Mouse (Mus musculus) ES-Bruce4 (cell line): ENCODE results near the gene Srek1. TPM values are rescaled to one million over a fixed set of nuclear protein-coding genes. Genes with fewer than 3 reads are reported as not detected.

ENCODE experiments used
- H3K27ac ChIP-seq: 2 replicates; pipeline ENCODE4 v1.5.1; 2012; ENCODE audit warnings: low read length, inconsistent platforms; ENCODE audit not compliant: insufficient read depth
- H3K27me3 ChIP-seq: 2 replicates; pipeline ENCODE4 v1.6.1; 2012; ENCODE audit warnings: mild to moderate bottlenecking, low read length, inconsistent platforms; ENCODE audit not compliant: control insufficient read depth, poor library complexity, insufficient read depth, severe bottlenecking
- H3K36me3 ChIP-seq: 2 replicates; pipeline ENCODE4 v1.6.1; 2012; ENCODE audit warnings: inconsistent platforms, mild to moderate bottlenecking, low read length, moderate library complexity; ENCODE audit not compliant: control insufficient read depth, poor library complexity, insufficient read depth, severe bottlenecking
- H3K4me1 ChIP-seq: one replicate; pipeline ENCODE4 v1.8.1; 2011; ENCODE audit warnings: low read length; ENCODE audit not compliant: control insufficient read depth, insufficient read depth
- H3K4me3 ChIP-seq: 2 replicates; pipeline ENCODE4 v1.5.1; 2011; ENCODE audit warnings: low read depth, mild to moderate bottlenecking, low read length
- H3K9ac ChIP-seq: 2 replicates; pipeline ENCODE4 v1.6.1; 2012; ENCODE audit warnings: low read depth, mild to moderate bottlenecking, inconsistent platforms; ENCODE audit not compliant: poor library complexity, severe bottlenecking
- H3K9me3 ChIP-seq: replicated peaks from 2 replicates; pipeline ENCODE4 v1.6.1; 2012; ENCODE audit warnings: mild to moderate bottlenecking, low read length, inconsistent platforms; ENCODE audit not compliant: control insufficient read depth, poor library complexity, insufficient read depth, severe bottlenecking
- CTCF ChIP-seq: IDR thresholded peaks from one replicate; pipeline ENCODE4 v1.8.1; 2011; ENCODE audit warnings: low read depth, low read length
- EP300 ChIP-seq: IDR thresholded peaks from 2 replicates; pipeline ENCODE4 v1.6.1; 2011; ENCODE audit warnings: low read depth, low read length; ENCODE audit not compliant: insufficient read depth
- POLR2A ChIP-seq: IDR thresholded peaks from one replicate; pipeline ENCODE4 v1.8.1; 2011; ENCODE audit warnings: low read length; ENCODE audit not compliant: insufficient read depth
- polyA plus RNA-seq: library from polyadenylated mRNA; stranded (reverse); fragments of >200 nt; gene quantifications from 2 replicates; pipeline ENCODE4 v1.2.4, GENCODE M21; 2011; ENCODE audit warnings: low read depth; ENCODE audit not compliant: missing spikeins, insufficient read depth, insufficient read length

Srek1 gene
- polyA plus RNA-seq, 1 experiment, result 122 TPM

- Histone ChIP-seq H3K4me3 (no peak overlapping the region), H3K27me3 (no peaks in the 10 kb centered on the region), H3K27ac (no peak overlapping the region), H3K9me3 (no peaks in the 10 kb centered on the region), H3K4me1 (no peaks in the 10 kb centered on the region), H3K9ac (no peak overlapping the region), H3K36me3 (peaks cover 34% of the 10 kb centered on the region)
- TF ChIP-seq CTCF (no peak), EP300 (no peak), POLR2A (no peak)
Measured at GRCm38 (mm10) chr13:103751421-103751820, 23.0 kb downstream of the Srek1 start.

- no peaks in the 10 kb centered on the region for H3K4me1 ChIP-seq
- H3K9me3 ChIP-seq, result 0 out of 2 replicates have a peak, but pooled peaks cover 3% of the 10 kb centered on the region
- H3K27me3 ChIP-seq, result no peaks in the 10 kb centered on the region
- no peak overlapping the region for H3K4me3 ChIP-seq
- no peak overlapping the region for H3K27ac ChIP-seq
- H3K9ac ChIP-seq, result no peak overlapping the region
- TF ChIP-seq CTCF, result no peak
- no peak for TF ChIP-seq POLR2A
- no peak for TF ChIP-seq EP300
- H3K36me3 ChIP-seq, result peaks cover 34% of the 10 kb centered on the region
Measured at GRCm38 (mm10) chr13:103745688-103746087, 28.7 kb downstream of the Srek1 start.

GRCm38 (mm10) chr13:103745160-103745559 is 29.2 kb downstream of the Srek1 start:
- TF ChIP-seq CTCF (no peak), EP300 (no peak), POLR2A (no peak)
- no peak overlapping the region for H3K27ac ChIP-seq
- H3K27me3 ChIP-seq, result no peaks in the 10 kb centered on the region
- H3K9ac ChIP-seq, result no peak overlapping the region
- H3K4me1 ChIP-seq, result no peaks in the 10 kb centered on the region
- H3K36me3 ChIP-seq, result peaks cover 31% of the 10 kb centered on the region
- H3K4me3 ChIP-seq, result no peak overlapping the region
- 0 out of 2 replicates have a peak, but pooled peaks cover 3% of the 10 kb centered on the region for H3K9me3 ChIP-seq

GRCm38 (mm10) chr13:103735330-103736007 is 38.9 kb downstream of the Srek1 start:
- no peaks in the 10 kb centered on the region for H3K27me3 ChIP-seq
- TF ChIP-seq CTCF, result no peak
- TF ChIP-seq POLR2A, result no peak
- TF ChIP-seq EP300, result no peak
- H3K4me1 ChIP-seq, result no peaks in the 10 kb centered on the region
- no peak overlapping the region for H3K9ac ChIP-seq
- no peak overlapping the region for H3K4me3 ChIP-seq
- peaks cover 5% of the 10 kb centered on the region; the same call in 1 of the 2 replicates for H3K36me3 ChIP-seq
- H3K27ac ChIP-seq, result no peak overlapping the region
- no peaks in the 10 kb centered on the region for H3K9me3 ChIP-seq

GRCm38 (mm10) chr13:103726872-103727271 is 47.5 kb downstream of the Srek1 start:
- Histone ChIP-seq H3K36me3 (no peaks in the 10 kb centered on the region), H3K9me3 (0 out of 2 replicates have a peak, but pooled peaks cover 3% of the 10 kb centered on the region), H3K4me1 (no peaks in the 10 kb centered on the region), H3K9ac (no peak overlapping the region), H3K4me3 (no peak overlapping the region), H3K27ac (no peak overlapping the region), H3K27me3 (no peaks in the 10 kb centered on the region)
- TF ChIP-seq EP300 (no peak), CTCF (no peak), POLR2A (no peak)

GRCm38 (mm10) chr13:103711406-103712025 is 62.9 kb downstream of the Srek1 start:
- Histone ChIP-seq H3K9ac (no peak overlapping the region), H3K27ac (no peak overlapping the region), H3K4me1 (no peaks in the 10 kb centered on the region), H3K9me3 (peaks cover 7% of the 10 kb centered on the region), H3K27me3 (no peaks in the 10 kb centered on the region), H3K36me3 (no peaks in the 10 kb centered on the region), H3K4me3 (no peak overlapping the region)
- TF ChIP-seq POLR2A, result no peak
